ENCODE assay signal across 13 mouse cellular contexts in genomic region chr13:107861384-107862134, GRCm38 (mm10).
DNase-seq lines count a peak whose midpoint lies in the region; ATAC-seq lines count a peak whose summit lies in the region.
"Had no signal": no experiment of that assay in that cellular context is flagged by ENCODE, and none has a peak within 500 bp of the region (broad histone marks: within the 10 kb centered on the region; RNA-seq: fewer than 3 reads in every experiment).

No protein-coding gene starts in this region.

- H3K9ac ChIP-seq in neural tube, embryonic 12.5 days: no peak overlapping the region
- H3K9ac ChIP-seq in hindbrain, embryonic 12.5 days: no peak overlapping the region
- no peak overlapping the region for H3K9ac ChIP-seq in neural tube, embryonic 13.5 days
- H3K9ac ChIP-seq: liver, embryonic 14.5 days had no signal

- intact Hi-C loops in heart, postnatal 25 days (cut with DNase I): no loop called here

- H3K36me3 ChIP-seq in heart, embryonic 10.5 days: no peaks in the 10 kb centered on the region
- H3K36me3 ChIP-seq in neural tube, embryonic 12.5 days: no peaks in the 10 kb centered on the region
- H3K36me3 ChIP-seq in hindbrain, embryonic 12.5 days: no peaks in the 10 kb centered on the region
- no peaks in the 10 kb centered on the region for H3K36me3 ChIP-seq in neural tube, embryonic 13.5 days

- no peak overlapping the region for H3K4me2 ChIP-seq in neural tube, embryonic 12.5 days (replicated peaks)
- no peak overlapping the region for H3K4me2 ChIP-seq in hindbrain, embryonic 12.5 days (replicated peaks)
- H3K4me2 ChIP-seq in neural tube, embryonic 13.5 days: no peak overlapping the region

- peak overlapping the region; percentile 37; the same call in 1 of the 2 replicates for H3K27ac ChIP-seq in heart, embryonic 10.5 days
- H3K27ac ChIP-seq in neural tube, embryonic 12.5 days: no peak overlapping the region
- H3K27ac ChIP-seq in hindbrain, embryonic 12.5 days: peak overlapping the region; percentile 64
- H3K27ac ChIP-seq in neural tube, embryonic 13.5 days (replicated peaks): 0 out of 2 replicates have a peak overlapping the region, but pooled peaks have one; percentile 23
- H3K27ac ChIP-seq: liver, embryonic 14.5 days had no signal

- no peaks in the 10 kb centered on the region for H3K9me3 ChIP-seq in heart, embryonic 10.5 days
- no peaks in the 10 kb centered on the region for H3K9me3 ChIP-seq in neural tube, embryonic 12.5 days
- no peaks in the 10 kb centered on the region for H3K9me3 ChIP-seq in hindbrain, embryonic 12.5 days (replicated peaks)
- no peaks in the 10 kb centered on the region for H3K9me3 ChIP-seq in neural tube, embryonic 13.5 days

- no peaks in the 10 kb centered on the region for H3K27me3 ChIP-seq in heart, embryonic 10.5 days (ENCODE audit: insufficient read depth, poor library complexity, severe bottlenecking)
- no peaks in the 10 kb centered on the region for H3K27me3 ChIP-seq in neural tube, embryonic 12.5 days (replicated peaks)
- no peaks in the 10 kb centered on the region for H3K27me3 ChIP-seq in hindbrain, embryonic 12.5 days
- no peaks in the 10 kb centered on the region for H3K27me3 ChIP-seq in neural tube, embryonic 13.5 days

- no peak for DNase-seq in heart, embryonic 10.5 days (ENCODE audit: low spot score)
- no peak for DNase-seq in heart, postnatal 25 days (ENCODE audit: low spot score)
- DNase-seq in neural tube, embryonic 10.5 days (ENCODE audit: extremely low spot score, low spot score): no peak
- no peak for DNase-seq in urinary bladder, adult 18-20 months (ENCODE audit: low spot score in 2 of 2)
- no peak for DNase-seq in spleen, postnatal 36 days (ENCODE audit: low spot score in 2 of 2)
- DNase-seq: adrenal gland, postnatal 36 days; cerebellum, adult 18-20 months; kidney, adult 11 months; right cerebral cortex, postnatal 14 days had no signal

- H3K4me1 ChIP-seq in heart, embryonic 10.5 days: peaks cover 48% of the 10 kb centered on the region
- peaks cover 21% of the 10 kb centered on the region for H3K4me1 ChIP-seq in neural tube, embryonic 12.5 days
- peaks cover 40% of the 10 kb centered on the region for H3K4me1 ChIP-seq in hindbrain, embryonic 12.5 days
- H3K4me1 ChIP-seq in neural tube, embryonic 13.5 days (replicated peaks): peaks cover 65% of the 10 kb centered on the region

- peak; percentile 50 for ATAC-seq in neural tube, embryonic 12.5 days (ENCODE audit: low FRiP score, low read depth)
- ATAC-seq in hindbrain, embryonic 12.5 days (ENCODE audit: low FRiP score): peak; percentile 52
- peak; percentile 41; the same call in 1 of the 2 replicates for ATAC-seq in neural tube, embryonic 13.5 days (ENCODE audit: low read depth)

- 0 out of 2 replicates have a peak overlapping the region, but pooled peaks have one; percentile 5 for H3K4me3 ChIP-seq in heart, embryonic 10.5 days
- H3K4me3 ChIP-seq in neural tube, embryonic 12.5 days: no peak overlapping the region
- H3K4me3 ChIP-seq in hindbrain, embryonic 12.5 days: no peak overlapping the region
- no peak overlapping the region for H3K4me3 ChIP-seq in neural tube, embryonic 13.5 days

- WGBS in heart, embryonic 10.5 days: 64% methylated on average over 17 of the region's 17 CpGs
- 67% methylated on average over 17 of the region's 17 CpGs for WGBS in neural tube, embryonic 12.5 days
- WGBS in hindbrain, embryonic 12.5 days: 73% methylated on average over 17 of the region's 17 CpGs
- 72% methylated on average over 17 of the region's 17 CpGs for WGBS in neural tube, embryonic 13.5 days
